Mouse (Mus musculus): ENCODE measurements at regions not wholly inside any gene's neighbourhood (a gene's known extent, or its start where the extent isn't known, plus 50 kb on each side); places are given as distances from the start of the nearest gene placed in this dataset.

GRCm38 (mm10) chr12:35303764-35304717 is 230.8 kb downstream of the Ahr start:
- TF ChIP-seq CTCF (IDR thresholded peaks at IDR 0.05; ENCODE audit: insufficient read depth, low read length): no peak
- no peak for TF ChIP-seq POLR2A (IDR thresholded peaks at IDR 0.05; ENCODE audit: borderline replicate concordance, extremely low read depth, low read depth, low read length)

Data from lung, adult 2 months (tissue).